Mouse (Mus musculus) kidney, postnatal 14 days (tissue): ENCODE measurements around the gene Gm15091.
"Not testable (repeated sequence)": the region's sequence is repeated elsewhere in the genome, so short reads cannot be mapped to it uniquely, and the experiment has no call there.

ENCODE experiments used
- DNase-seq: peaks from one replicate; pipeline ENCODE4 v3.0.0; 2022; ENCODE audit warnings: mixed read lengths

Gm15091 gene

GRCm38 (mm10) chrX:149941355-149941754, at the start of gene Gm15091:
Gene Gm15091, plus strand, starts transcription at chrX:149941655.
- DNase-seq, result not testable (repeated sequence)
